Mouse (Mus musculus): ENCODE measurements around the gene Snrk. TPM values are rescaled to one million over a fixed set of nuclear protein-coding genes. Genes with fewer than 3 reads are reported as not detected.

The Snrk gene
- polyA plus RNA-seq, 1 experiment from 2014 or later = 52.9 TPM

GRCm38 (mm10) chr9:122101196-122101595 is 15.9 kb upstream of the Snrk start:
- no peak for ATAC-seq (ENCODE audit: insufficient read depth, low FRiP score)
- H3K4me2 ChIP-seq (ENCODE audit: low read depth, low read length) = no peak overlapping the region
- no peaks in the 10 kb centered on the region for H3K36me3 ChIP-seq (ENCODE audit: control insufficient read depth, insufficient read depth, low read length)
- H3K4me3 ChIP-seq (replicated peaks; ENCODE audit: low read length) = no peak overlapping the region
- H3K27ac ChIP-seq (ENCODE audit: low read length) = no peak overlapping the region
- H3K9me3 ChIP-seq (replicated peaks; ENCODE audit: control insufficient read depth, low read length) = no peaks in the 10 kb centered on the region
- H3K9ac ChIP-seq (ENCODE audit: low read length) = no peak overlapping the region
- peaks cover 9% of the 10 kb centered on the region; the same call in 1 of the 2 replicates for H3K4me1 ChIP-seq (ENCODE audit: control insufficient read depth, insufficient read depth, low read length)
- 46% methylated on average over 4 of the region's 4 CpGs for WGBS
- no peaks in the 10 kb centered on the region for H3K27me3 ChIP-seq (ENCODE audit: control insufficient read depth, insufficient read depth, low read length)

- Histone ChIP-seq H3K27ac (ENCODE audit: low read length) (no peak overlapping the region; the same call in 1 of the 2 replicates), H3K4me1 (ENCODE audit: control insufficient read depth, insufficient read depth, low read length) (peaks cover 7% of the 10 kb centered on the region; the same call in 1 of the 2 replicates), H3K9ac (ENCODE audit: low read length) (no peak overlapping the region), H3K4me3 (replicated peaks; ENCODE audit: low read length) (no peak overlapping the region), H3K4me2 (ENCODE audit: low read depth, low read length) (no peak overlapping the region), H3K9me3 (replicated peaks; ENCODE audit: control insufficient read depth, low read length) (no peaks in the 10 kb centered on the region), H3K36me3 (ENCODE audit: control insufficient read depth, insufficient read depth, low read length) (no peaks in the 10 kb centered on the region), H3K27me3 (ENCODE audit: control insufficient read depth, insufficient read depth, low read length) (no peaks in the 10 kb centered on the region)
- WGBS = 41% methylated on average over 9 of the region's 9 CpGs
- peak; percentile 77; the same call in 1 of the 2 replicates for ATAC-seq (ENCODE audit: insufficient read depth, low FRiP score)
These were observed 13.3 kb upstream of the Snrk start for GRCm38 (mm10) chr9:122103550-122104284.

DNA sequence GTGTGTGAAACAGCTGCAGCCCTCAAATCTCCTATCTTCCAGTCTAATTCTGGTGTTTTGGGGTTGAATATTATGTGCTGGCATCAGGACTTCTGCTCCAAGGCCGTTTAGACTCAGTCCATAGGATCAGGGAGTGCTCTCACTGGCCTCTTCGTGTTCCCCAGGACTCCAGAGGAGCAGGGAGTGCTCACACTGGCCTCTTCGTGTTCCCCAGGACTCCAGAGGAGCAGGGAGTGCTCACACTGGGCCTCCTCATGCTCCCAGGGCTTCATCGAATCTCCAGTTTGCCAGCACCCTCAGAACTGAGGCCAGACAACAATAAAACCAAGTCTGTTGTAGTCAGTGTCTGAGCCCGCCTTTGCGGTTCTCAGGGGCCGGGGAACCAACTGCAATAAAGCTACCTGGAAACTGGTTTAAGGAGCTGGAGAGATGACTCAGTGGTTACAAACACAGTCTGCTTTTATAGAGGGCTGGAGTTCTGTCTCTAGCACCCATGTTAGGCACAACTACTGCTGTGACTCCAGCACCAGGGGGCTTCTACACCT is 12.7 kb upstream of the Snrk start:
- no peaks in the 10 kb centered on the region for H3K27me3 ChIP-seq (ENCODE audit: control insufficient read depth, insufficient read depth, low read length)
- peak overlapping the region; percentile 86 for H3K27ac ChIP-seq (ENCODE audit: low read length)
- H3K9ac ChIP-seq (ENCODE audit: low read length) = no peak overlapping the region
- 45% methylated on average over 7 of the region's 7 CpGs for WGBS
- H3K36me3 ChIP-seq (ENCODE audit: control insufficient read depth, insufficient read depth, low read length) = no peaks in the 10 kb centered on the region
- H3K4me2 ChIP-seq (ENCODE audit: low read depth, low read length) = no peak overlapping the region
- H3K4me1 ChIP-seq (ENCODE audit: control insufficient read depth, insufficient read depth, low read length) = peaks cover 7% of the 10 kb centered on the region; the same call in 1 of the 2 replicates
- H3K9me3 ChIP-seq (replicated peaks; ENCODE audit: control insufficient read depth, low read length) = no peaks in the 10 kb centered on the region
- H3K4me3 ChIP-seq (replicated peaks; ENCODE audit: low read length) = no peak overlapping the region
- ATAC-seq (ENCODE audit: insufficient read depth, low FRiP score) = no peak; the same call in 1 of the 2 replicates

DNA sequence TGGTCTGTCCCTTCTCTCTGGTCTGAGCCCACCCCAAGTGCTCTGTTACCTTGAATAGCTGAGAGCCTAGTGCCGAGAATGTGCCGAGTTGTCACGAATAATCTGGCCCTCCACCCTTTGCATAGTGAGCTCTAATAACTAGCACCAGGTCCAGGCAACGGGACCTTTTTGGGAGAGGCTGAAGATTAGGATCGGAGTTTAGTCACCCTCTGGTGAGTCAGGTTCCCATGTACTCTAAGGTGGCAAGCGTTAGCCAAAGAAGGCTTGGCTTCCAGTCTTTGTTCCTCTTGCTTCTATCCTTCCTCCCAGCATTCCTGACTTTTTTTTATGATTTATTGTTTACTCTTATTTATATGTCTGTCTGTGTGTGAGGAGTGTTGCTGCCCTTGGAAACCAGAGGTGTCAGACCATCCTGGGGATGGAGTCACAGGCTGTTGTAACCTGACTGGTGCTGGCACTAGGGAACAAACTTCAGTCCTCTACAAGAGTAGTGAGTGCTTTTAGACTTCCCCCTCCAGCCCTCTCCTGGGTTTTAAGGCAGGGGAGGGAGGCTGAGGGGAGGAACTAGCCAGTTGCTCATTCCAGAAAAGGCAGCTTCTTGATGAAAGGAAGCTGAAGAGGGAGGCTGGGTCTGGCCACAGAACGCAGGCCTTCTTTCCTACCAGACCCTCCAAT is 9.2 kb upstream of the Snrk start:
- H3K9me3 ChIP-seq (replicated peaks; ENCODE audit: control insufficient read depth, low read length) = no peaks in the 10 kb centered on the region
- H3K27ac ChIP-seq (ENCODE audit: low read length) = no peak overlapping the region
- H3K9ac ChIP-seq (ENCODE audit: low read length) = no peak overlapping the region
- ATAC-seq (ENCODE audit: insufficient read depth, low FRiP score) = no peak
- 55% methylated on average over 7 of the region's 7 CpGs for WGBS
- H3K27me3 ChIP-seq (ENCODE audit: control insufficient read depth, insufficient read depth, low read length) = no peaks in the 10 kb centered on the region
- no peak overlapping the region for H3K4me3 ChIP-seq (replicated peaks; ENCODE audit: low read length)
- H3K4me1 ChIP-seq (ENCODE audit: control insufficient read depth, insufficient read depth, low read length) = 0 out of 2 replicates have a peak, but pooled peaks cover 9% of the 10 kb centered on the region
- no peaks in the 10 kb centered on the region for H3K36me3 ChIP-seq (ENCODE audit: control insufficient read depth, insufficient read depth, low read length)
- H3K4me2 ChIP-seq (ENCODE audit: low read depth, low read length) = no peak overlapping the region

GRCm38 (mm10) chr9:122109553-122110225 is 7.4 kb upstream of the Snrk start:
- no peak overlapping the region for H3K4me3 ChIP-seq (replicated peaks; ENCODE audit: low read length)
- H3K27ac ChIP-seq (ENCODE audit: low read length) = peak overlapping the region; percentile 71
- H3K4me1 ChIP-seq (ENCODE audit: control insufficient read depth, insufficient read depth, low read length) = 0 out of 2 replicates have a peak, but pooled peaks cover 9% of the 10 kb centered on the region
- H3K27me3 ChIP-seq (ENCODE audit: control insufficient read depth, insufficient read depth, low read length) = no peaks in the 10 kb centered on the region
- H3K36me3 ChIP-seq (ENCODE audit: control insufficient read depth, insufficient read depth, low read length) = no peaks in the 10 kb centered on the region
- 58% methylated on average over 8 of the region's 8 CpGs for WGBS
- no peak; the same call in 1 of the 2 replicates for ATAC-seq (ENCODE audit: insufficient read depth, low FRiP score)
- H3K9me3 ChIP-seq (replicated peaks; ENCODE audit: control insufficient read depth, low read length) = no peaks in the 10 kb centered on the region
- no peak overlapping the region for H3K4me2 ChIP-seq (ENCODE audit: low read depth, low read length)
- peak overlapping the region; percentile 34; the same call in 1 of the 2 replicates for H3K9ac ChIP-seq (ENCODE audit: low read length)

GRCm38 (mm10) chr9:122110508-122110907 is 6.6 kb upstream of the Snrk start:
- Histone ChIP-seq H3K9ac (ENCODE audit: low read length) (no peak overlapping the region), H3K9me3 (replicated peaks; ENCODE audit: control insufficient read depth, low read length) (no peaks in the 10 kb centered on the region), H3K4me3 (replicated peaks; ENCODE audit: low read length) (no peak overlapping the region), H3K4me2 (ENCODE audit: low read depth, low read length) (no peak overlapping the region), H3K4me1 (ENCODE audit: control insufficient read depth, insufficient read depth, low read length) (0 out of 2 replicates have a peak, but pooled peaks cover 9% of the 10 kb centered on the region), H3K27ac (ENCODE audit: low read length) (peak overlapping the region; percentile 71), H3K36me3 (ENCODE audit: control insufficient read depth, insufficient read depth, low read length) (no peaks in the 10 kb centered on the region), H3K27me3 (ENCODE audit: control insufficient read depth, insufficient read depth, low read length) (no peaks in the 10 kb centered on the region)
- WGBS = 82% methylated on average over 6 of the region's 6 CpGs
- ATAC-seq (ENCODE audit: insufficient read depth, low FRiP score) = no peak

GRCm38 (mm10) chr9:122110921-122111320 is 6.1 kb upstream of the Snrk start:
- H3K27ac ChIP-seq (ENCODE audit: low read length) = no peak overlapping the region
- no peaks in the 10 kb centered on the region for H3K36me3 ChIP-seq (ENCODE audit: control insufficient read depth, insufficient read depth, low read length)
- H3K4me2 ChIP-seq (ENCODE audit: low read depth, low read length) = no peak overlapping the region
- WGBS = 81% methylated on average over 5 of the region's 5 CpGs
- no peak overlapping the region for H3K9ac ChIP-seq (ENCODE audit: low read length)
- H3K27me3 ChIP-seq (ENCODE audit: control insufficient read depth, insufficient read depth, low read length) = no peaks in the 10 kb centered on the region
- H3K4me1 ChIP-seq (ENCODE audit: control insufficient read depth, insufficient read depth, low read length) = 0 out of 2 replicates have a peak, but pooled peaks cover 9% of the 10 kb centered on the region
- no peaks in the 10 kb centered on the region for H3K9me3 ChIP-seq (replicated peaks; ENCODE audit: control insufficient read depth, low read length)
- H3K4me3 ChIP-seq (replicated peaks; ENCODE audit: low read length) = no peak overlapping the region
- ATAC-seq (ENCODE audit: insufficient read depth, low FRiP score) = no peak

GRCm38 (mm10) chr9:122115552-122115951 is 1.5 kb upstream of the Snrk start:
- Histone ChIP-seq H3K9me3 (replicated peaks; ENCODE audit: control insufficient read depth, low read length) (no peaks in the 10 kb centered on the region), H3K36me3 (ENCODE audit: control insufficient read depth, insufficient read depth, low read length) (no peaks in the 10 kb centered on the region), H3K27me3 (ENCODE audit: control insufficient read depth, insufficient read depth, low read length) (no peaks in the 10 kb centered on the region), H3K9ac (ENCODE audit: low read length) (no peak overlapping the region), H3K4me2 (ENCODE audit: low read depth, low read length) (no peak overlapping the region), H3K4me3 (replicated peaks; ENCODE audit: low read length) (no peak overlapping the region), H3K27ac (ENCODE audit: low read length) (no peak overlapping the region), H3K4me1 (ENCODE audit: control insufficient read depth, insufficient read depth, low read length) (peaks cover 4% of the 10 kb centered on the region)
- 66% methylated on average over 4 of the region's 4 CpGs for WGBS
- no peak for ATAC-seq (ENCODE audit: insufficient read depth, low FRiP score)
